ENCODE assay signal across 25 mouse cellular contexts in the genomic region with DNA sequence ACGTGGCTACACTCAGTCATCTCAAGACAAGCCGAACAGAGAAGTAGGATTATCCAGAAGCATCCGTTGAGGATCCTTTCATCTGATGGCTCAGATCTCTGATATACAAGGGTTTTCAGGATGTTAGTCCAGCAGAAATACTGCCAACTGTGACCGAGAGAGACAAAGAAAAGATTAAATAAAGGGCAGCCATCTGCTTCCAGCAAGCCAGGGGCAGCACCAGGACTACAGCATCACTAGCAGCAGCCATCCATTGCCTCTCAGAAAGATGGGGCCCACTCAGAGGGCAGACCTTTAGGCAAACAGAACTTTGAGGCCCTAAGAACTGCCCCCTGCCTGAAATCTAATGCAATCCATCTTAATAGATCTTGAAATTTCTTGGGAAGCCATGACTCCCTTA.
A peak's percentile ranks its signal among the peaks of the same experiment; 100 is the strongest.
DNase-seq lines count a peak whose midpoint lies in the region; ATAC-seq lines count a peak whose summit lies in the region.
"Had no signal": no experiment of that assay in that cellular context is flagged by ENCODE, and none has a peak within 500 bp of the region (broad histone marks: within the 10 kb centered on the region; RNA-seq: fewer than 3 reads in every experiment).

No protein-coding gene starts in this region.

- H3K9ac ChIP-seq in heart, embryonic 12.5 days: no peak overlapping the region
- no peak overlapping the region for H3K9ac ChIP-seq in midbrain, embryonic 15.5 days
- no peak overlapping the region for H3K9ac ChIP-seq in midbrain, embryonic 14.5 days (replicated peaks; ENCODE audit: low read length)
- no peak overlapping the region for H3K9ac ChIP-seq in midbrain, embryonic 16.5 days (ENCODE audit: low read depth, low read length)
- H3K9ac ChIP-seq: embryonic facial prominence, embryonic 12.5 days; embryonic facial prominence, embryonic 15.5 days; forebrain, embryonic 12.5 days; forebrain, embryonic 15.5 days; heart, embryonic 13.5 days; hindbrain, embryonic 12.5 days had no signal

- H3K4me3 ChIP-seq in heart, embryonic 12.5 days: no peak overlapping the region
- H3K4me3 ChIP-seq in midbrain, embryonic 10.5 days: no peak overlapping the region
- H3K4me3 ChIP-seq in midbrain, embryonic 15.5 days: no peak overlapping the region
- H3K4me3 ChIP-seq in midbrain, embryonic 14.5 days (replicated peaks; ENCODE audit: low read depth, low read length): no peak overlapping the region
- H3K4me3 ChIP-seq in midbrain, embryonic 16.5 days (ENCODE audit: low read depth, low read length): no peak overlapping the region
- H3K4me3 ChIP-seq: embryonic facial prominence, embryonic 12.5 days; embryonic facial prominence, embryonic 15.5 days; erythroblast, embryonic 14.5 days; forebrain, embryonic 12.5 days; forebrain, embryonic 15.5 days; heart, embryonic 13.5 days; hindbrain, embryonic 12.5 days had no signal

- H3K36me3 ChIP-seq in heart, embryonic 12.5 days: no peaks in the 10 kb centered on the region
- no peaks in the 10 kb centered on the region for H3K36me3 ChIP-seq in midbrain, embryonic 10.5 days
- no peaks in the 10 kb centered on the region for H3K36me3 ChIP-seq in midbrain, embryonic 15.5 days (replicated peaks)
- no peaks in the 10 kb centered on the region for H3K36me3 ChIP-seq in midbrain, embryonic 14.5 days (ENCODE audit: control insufficient read depth, insufficient read depth, low read length)
- no peaks in the 10 kb centered on the region for H3K36me3 ChIP-seq in midbrain, embryonic 16.5 days (ENCODE audit: control insufficient read depth, insufficient read depth, low read length)
- H3K36me3 ChIP-seq: embryonic facial prominence, embryonic 12.5 days; embryonic facial prominence, embryonic 15.5 days; forebrain, embryonic 12.5 days; forebrain, embryonic 15.5 days; heart, embryonic 13.5 days; hindbrain, embryonic 12.5 days had no signal

- WGBS in heart, embryonic 12.5 days: 64% methylated on average over 4 of the region's 4 CpGs
- 40% methylated on average over 4 of the region's 4 CpGs for WGBS in midbrain, embryonic 10.5 days
- WGBS in midbrain, embryonic 15.5 days: 19% methylated on average over 4 of the region's 4 CpGs
- 11% methylated on average over 4 of the region's 4 CpGs for WGBS in midbrain, embryonic 14.5 days
- WGBS in midbrain, embryonic 16.5 days: 21% methylated on average over 4 of the region's 4 CpGs

- peak; percentile 59 for DNase-seq in heart, adult 11 months
- DNase-seq in midbrain, embryonic 10.5 days (ENCODE audit: low spot score): no peak
- peak; percentile 26 for DNase-seq in midbrain, embryonic 14.5 days
- DNase-seq in right cerebral cortex, adult 2 months (ENCODE audit: low spot score in 2 of 2): no peak
- DNase-seq: adrenal gland, postnatal 10 days; adrenal gland, postnatal 36 days; cerebellum, adult 11 months; cerebellum, adult 2 months; cerebellum, adult 9-11 months; cerebellum, postnatal 25 days; gastrocnemius, postnatal 25 days; heart, postnatal 14 days; heart, postnatal 4 days had no signal

- H3K4me2 ChIP-seq in heart, embryonic 12.5 days: no peak overlapping the region
- H3K4me2 ChIP-seq in midbrain, embryonic 15.5 days: no peak overlapping the region
- H3K4me2 ChIP-seq in midbrain, embryonic 14.5 days (ENCODE audit: low read length): no peak overlapping the region
- no peak overlapping the region for H3K4me2 ChIP-seq in midbrain, embryonic 16.5 days (ENCODE audit: low read length)
- H3K4me2 ChIP-seq: embryonic facial prominence, embryonic 12.5 days; embryonic facial prominence, embryonic 15.5 days; forebrain, embryonic 12.5 days; forebrain, embryonic 15.5 days; heart, embryonic 13.5 days; hindbrain, embryonic 12.5 days had no signal

- H3K9me3 ChIP-seq in heart, embryonic 12.5 days (replicated peaks): no peaks in the 10 kb centered on the region
- no peaks in the 10 kb centered on the region for H3K9me3 ChIP-seq in midbrain, embryonic 10.5 days (replicated peaks)
- H3K9me3 ChIP-seq in midbrain, embryonic 15.5 days: no peaks in the 10 kb centered on the region
- H3K9me3 ChIP-seq in midbrain, embryonic 14.5 days (ENCODE audit: control insufficient read depth, low read length): no peaks in the 10 kb centered on the region
- H3K9me3 ChIP-seq in midbrain, embryonic 16.5 days (replicated peaks; ENCODE audit: control insufficient read depth, low read length, poor library complexity, severe bottlenecking): no peaks in the 10 kb centered on the region
- H3K9me3 ChIP-seq: embryonic facial prominence, embryonic 12.5 days; embryonic facial prominence, embryonic 15.5 days; forebrain, embryonic 12.5 days; forebrain, embryonic 15.5 days; heart, embryonic 13.5 days; hindbrain, embryonic 12.5 days had no signal

- no peak overlapping the region for H3K27ac ChIP-seq in heart, embryonic 12.5 days (ENCODE audit: poor library complexity, severe bottlenecking)
- H3K27ac ChIP-seq in midbrain, embryonic 10.5 days (replicated peaks): 0 out of 2 replicates have a peak overlapping the region, but pooled peaks have one; percentile 3
- H3K27ac ChIP-seq in midbrain, embryonic 15.5 days: no peak overlapping the region
- no peak overlapping the region for H3K27ac ChIP-seq in midbrain, embryonic 14.5 days (replicated peaks; ENCODE audit: low read depth, low read length)
- no peak overlapping the region for H3K27ac ChIP-seq in midbrain, embryonic 16.5 days (ENCODE audit: low read length)
- H3K27ac ChIP-seq: embryonic facial prominence, embryonic 12.5 days; embryonic facial prominence, embryonic 15.5 days; forebrain, embryonic 12.5 days; forebrain, embryonic 15.5 days; heart, embryonic 13.5 days; hindbrain, embryonic 12.5 days had no signal

- H3K27me3 ChIP-seq in heart, embryonic 12.5 days (replicated peaks): 0 out of 2 replicates have a peak, but pooled peaks cover 6% of the 10 kb centered on the region
- peaks cover 5% of the 10 kb centered on the region; the same call in 1 of the 2 replicates for H3K27me3 ChIP-seq in midbrain, embryonic 10.5 days (ENCODE audit: low read depth, poor library complexity, severe bottlenecking)
- no peaks in the 10 kb centered on the region for H3K27me3 ChIP-seq in midbrain, embryonic 15.5 days (replicated peaks)
- no peaks in the 10 kb centered on the region for H3K27me3 ChIP-seq in midbrain, embryonic 14.5 days (ENCODE audit: control insufficient read depth, insufficient read depth, low read length)
- no peaks in the 10 kb centered on the region for H3K27me3 ChIP-seq in midbrain, embryonic 16.5 days (ENCODE audit: control insufficient read depth, insufficient read depth, low read depth, low read length)
- H3K27me3 ChIP-seq: embryonic facial prominence, embryonic 12.5 days; embryonic facial prominence, embryonic 15.5 days; forebrain, embryonic 12.5 days; forebrain, embryonic 15.5 days; heart, embryonic 13.5 days; hindbrain, embryonic 12.5 days had no signal

- no peaks in the 10 kb centered on the region for H3K4me1 ChIP-seq in heart, embryonic 12.5 days (replicated peaks)
- H3K4me1 ChIP-seq in midbrain, embryonic 10.5 days: peaks cover 13% of the 10 kb centered on the region
- H3K4me1 ChIP-seq in midbrain, embryonic 15.5 days: peaks cover 4% of the 10 kb centered on the region
- H3K4me1 ChIP-seq in midbrain, embryonic 14.5 days (ENCODE audit: control insufficient read depth, insufficient read depth, low read length): peaks cover 6% of the 10 kb centered on the region
- 0 out of 2 replicates have a peak, but pooled peaks cover 2% of the 10 kb centered on the region for H3K4me1 ChIP-seq in midbrain, embryonic 16.5 days (ENCODE audit: control insufficient read depth, insufficient read depth, low read length)
- H3K4me1 ChIP-seq: embryonic facial prominence, embryonic 12.5 days; embryonic facial prominence, embryonic 15.5 days; hindbrain, embryonic 12.5 days had no signal

- ATAC-seq in heart, embryonic 12.5 days (ENCODE audit: insufficient number of reproducible peaks, low FRiP score): no peak
- no peak for ATAC-seq in midbrain, embryonic 15.5 days (replicated peaks)
- no peak for ATAC-seq in midbrain, embryonic 14.5 days (ENCODE audit: low FRiP score, low TSS enrichment)
- ATAC-seq in midbrain, embryonic 16.5 days: no peak
- ATAC-seq: forebrain, embryonic 15.5 days; hindbrain, embryonic 16.5 days; Patski had no signal

Comparison
In these comparisons a context has a peak if more than half of its experiments do, and no peak if none do; other contexts are left out.
1. DNase-seq: peak in heart, adult 11 months (single experiment) and midbrain, embryonic 14.5 days (single experiment); none in midbrain, embryonic 10.5 days (single experiment) and right cerebral cortex, adult 2 months (0 of 2).